Comparison of ENCODE assay signal across 35 mouse cellular contexts in genomic region chr15:48976583-48976982, GRCm38 (mm10).
"Had no signal": no experiment of that assay in that cellular context is flagged by ENCODE, and none has a peak within 500 bp of the region (broad histone marks: within the 10 kb centered on the region; RNA-seq: fewer than 3 reads in every experiment).

No protein-coding gene starts in this region.

- H3K9ac ChIP-seq: heart, embryonic 12.5 days; heart, embryonic 13.5 days; heart, embryonic 15.5 days; hindbrain, embryonic 12.5 days; hindbrain, embryonic 13.5 days; hindbrain, embryonic 14.5 days; hindbrain, embryonic 15.5 days; intestine, embryonic 15.5 days; kidney, embryonic 15.5 days had no signal

- H3K27me3 ChIP-seq: heart, embryonic 15.5 days; hindbrain, embryonic 12.5 days; hindbrain, embryonic 13.5 days; hindbrain, embryonic 15.5 days; intestine, embryonic 15.5 days; kidney, embryonic 15.5 days had no signal

- H3K4me1 ChIP-seq: hindbrain, embryonic 10.5 days; hindbrain, embryonic 12.5 days; hindbrain, embryonic 13.5 days; hindbrain, embryonic 15.5 days; intestine, embryonic 15.5 days; kidney, embryonic 15.5 days had no signal

- H3K27ac ChIP-seq: heart, embryonic 10.5 days; heart, embryonic 13.5 days; heart, embryonic 15.5 days; hindbrain, embryonic 10.5 days; hindbrain, embryonic 12.5 days; hindbrain, embryonic 13.5 days; hindbrain, embryonic 14.5 days; hindbrain, embryonic 15.5 days; hindbrain, postnatal 0 days; intestine, embryonic 15.5 days; kidney, embryonic 15.5 days; kidney, postnatal 0 days; layer of hippocampus, adult 2 months; left cerebral cortex, adult 2 months had no signal

- H3K9me3 ChIP-seq: heart, embryonic 10.5 days; heart, embryonic 12.5 days; heart, embryonic 13.5 days; heart, embryonic 15.5 days; hindbrain, embryonic 10.5 days; hindbrain, embryonic 12.5 days; hindbrain, embryonic 13.5 days; hindbrain, embryonic 15.5 days; intestine, embryonic 15.5 days; kidney, embryonic 15.5 days had no signal

- H3K4me2 ChIP-seq: heart, embryonic 12.5 days; heart, embryonic 13.5 days; heart, embryonic 15.5 days; hindbrain, embryonic 12.5 days; hindbrain, embryonic 13.5 days; hindbrain, embryonic 14.5 days; hindbrain, embryonic 15.5 days; intestine, embryonic 15.5 days; kidney, embryonic 15.5 days had no signal

- H3K4me3 ChIP-seq: heart, embryonic 10.5 days; heart, embryonic 12.5 days; heart, embryonic 13.5 days; heart, embryonic 15.5 days; hindbrain, embryonic 10.5 days; hindbrain, embryonic 12.5 days; hindbrain, embryonic 13.5 days; hindbrain, embryonic 15.5 days; intestine, embryonic 15.5 days; kidney, embryonic 15.5 days; layer of hippocampus, adult 2 months; left cerebral cortex, adult 2 months had no signal

- ATAC-seq: hindbrain, embryonic 16.5 days; hindbrain, postnatal 0 days; inflammation-experienced regulatory T-cells, adult 6 months; intestine, embryonic 15.5 days; intestine, embryonic 16.5 days; intestine, postnatal 0 days had no signal

- DNase-seq: heart, postnatal 10 days; heart, postnatal 14 days; heart, postnatal 36 days; heart, postnatal 4 days; kidney, adult 11 months; kidney, adult 18-20 months; kidney, adult 2 months; kidney, adult 8-10 months; kidney, adult 9 months; kidney, postnatal 10 days; kidney, postnatal 14 days; kidney, postnatal 25 days; kidney, postnatal 36 days; kidney, postnatal 4 days; layer of hippocampus, adult 9-11 months; layer of hippocampus, postnatal 36 days had no signal

- H3K36me3 ChIP-seq: heart, embryonic 10.5 days; heart, embryonic 12.5 days; heart, embryonic 13.5 days; heart, embryonic 15.5 days; hindbrain, embryonic 10.5 days; hindbrain, embryonic 12.5 days; hindbrain, embryonic 13.5 days; hindbrain, embryonic 15.5 days; intestine, embryonic 15.5 days; kidney, embryonic 15.5 days had no signal
